Mouse (Mus musculus) midbrain, embryonic 13.5 days (tissue): Measurements from ENCODE around the gene Fubp1. TPM values are rescaled to one million over a fixed set of nuclear protein-coding genes. Genes with fewer than 3 reads are reported as not detected.
A peak's percentile ranks its signal among the peaks of the same experiment; 100 is the strongest.

Experiments
- ATAC-seq: fragments of 200-750 bp; cut with Nextera tagmentation; 2 replicates; pipeline ENCODE4 v1.8.0; 2017; ENCODE audit warnings: mild to moderate bottlenecking, moderate TSS enrichment, moderate library complexity
- H3K27ac ChIP-seq: fragments of 300-500 bp; sonication (generic); 2 replicates; pipeline ENCODE4 v1.5.1; 2015; ENCODE audit warnings: inconsistent platforms, mild to moderate bottlenecking, moderate library complexity
- H3K27me3 ChIP-seq: fragments of 300-500 bp; sonication (generic); 2 replicates; pipeline ENCODE4 v1.6.1; 2015; ENCODE audit warnings: mild to moderate bottlenecking, inconsistent platforms
- H3K36me3 ChIP-seq: fragments of 300-500 bp; sonication (generic); 2 replicates; pipeline ENCODE4 v1.6.1; 2015; ENCODE audit warnings: mild to moderate bottlenecking, inconsistent platforms
- H3K4me1 ChIP-seq: fragments of 300-500 bp; sonication (generic); replicated peaks from 2 replicates; pipeline ENCODE4 v1.6.1; 2015; ENCODE audit warnings: inconsistent platforms
- H3K4me2 ChIP-seq: fragments of 300-500 bp; sonication (generic); replicated peaks from 2 replicates; pipeline ENCODE4 v1.6.1; 2015; ENCODE audit warnings: moderate library complexity, mild to moderate bottlenecking, inconsistent platforms
- H3K4me3 ChIP-seq: fragments of 300-500 bp; sonication (generic); replicated peaks from 2 replicates; pipeline ENCODE4 v1.5.1; 2015; ENCODE audit warnings: mild to moderate bottlenecking, inconsistent platforms
- H3K9ac ChIP-seq: fragments of 300-500 bp; sonication (generic); replicated peaks from 2 replicates; pipeline ENCODE4 v1.6.1; 2015; ENCODE audit warnings: mild to moderate bottlenecking, inconsistent platforms
- H3K9me3 ChIP-seq: fragments of 300-500 bp; sonication (generic); 2 replicates; pipeline ENCODE4 v1.6.1; 2016; ENCODE audit warnings: mild to moderate bottlenecking, inconsistent platforms
- WGBS: fragments of 180-500 bp; shearing (Covaris S2); methylation state at CpG from one replicate; pipeline ENCODE4 v1.1.7; 2015; 5-methylcytosine and 5-hydroxymethylcytosine counted together
- polyA plus RNA-seq: library from polyadenylated mRNA; unstranded; fragments of >200 nt; fragmentation: Nextera tagmentation; extraction: Ambion mirVana; gene quantifications from 2 replicates; pipeline ENCODE4 v1.2.1, GENCODE M21; 2015

The Fubp1 gene
- polyA plus RNA-seq = 353 and 372 TPM in 2 replicates

DNA sequence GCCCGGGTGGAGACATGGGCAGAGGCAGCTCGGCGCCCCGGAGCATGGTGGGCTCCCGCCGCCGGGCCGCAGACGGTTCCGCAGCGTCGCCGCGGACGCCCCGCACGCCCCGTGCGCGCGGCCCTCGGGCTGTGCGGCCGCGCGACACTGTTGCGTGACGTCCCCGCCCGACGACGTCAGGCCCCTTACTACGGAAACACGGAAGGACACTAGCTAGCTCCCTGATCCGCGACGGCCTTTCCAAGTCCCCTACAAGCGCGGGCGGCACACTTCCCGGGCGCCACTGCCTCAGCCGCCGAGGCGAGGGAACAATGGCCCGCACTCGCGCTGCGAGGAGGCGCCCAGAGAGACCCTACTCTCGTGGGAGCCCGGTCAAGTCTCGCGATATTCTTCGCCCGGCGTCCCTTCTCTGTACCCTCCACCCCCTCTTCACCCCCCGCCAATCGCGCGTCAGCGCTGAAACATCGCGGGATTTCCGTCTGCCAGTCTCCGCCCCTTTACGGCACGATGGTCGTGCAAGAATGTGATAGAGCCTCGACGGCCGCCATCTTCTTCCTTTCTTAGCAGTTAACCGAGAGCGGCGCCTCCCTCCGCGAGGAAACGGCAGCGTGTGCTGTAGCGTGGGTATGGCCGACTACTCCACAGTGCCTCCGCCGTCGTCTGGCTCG is at the start of gene Fubp1, which contains the start of gene Dnajb4:
Gene Fubp1, plus strand, starts transcription at position 456 of the 668 bp plus-strand sequence.
Gene Dnajb4, minus strand, starts transcription at position 336 of the 668 bp plus-strand sequence.
- peak within 1 kb of the TSS; percentile 100 for H3K27ac ChIP-seq
- peak within 1 kb of the TSS; percentile 91 for H3K4me2 ChIP-seq
- H3K9me3 ChIP-seq = no peaks in the 10 kb centered on the region
- peak within 1 kb of the TSS; percentile 96 for H3K4me3 ChIP-seq
- under 1% methylated on average over 85 of the region's 85 CpGs for WGBS
- no peaks in the 10 kb centered on the region for H3K27me3 ChIP-seq
- H3K36me3 ChIP-seq = no peaks in the 10 kb centered on the region
- peak; percentile 95 for ATAC-seq
- peaks cover 40% of the 10 kb centered on the region for H3K4me1 ChIP-seq
- H3K9ac ChIP-seq = peak within 1 kb of the TSS; percentile 99

DNA sequence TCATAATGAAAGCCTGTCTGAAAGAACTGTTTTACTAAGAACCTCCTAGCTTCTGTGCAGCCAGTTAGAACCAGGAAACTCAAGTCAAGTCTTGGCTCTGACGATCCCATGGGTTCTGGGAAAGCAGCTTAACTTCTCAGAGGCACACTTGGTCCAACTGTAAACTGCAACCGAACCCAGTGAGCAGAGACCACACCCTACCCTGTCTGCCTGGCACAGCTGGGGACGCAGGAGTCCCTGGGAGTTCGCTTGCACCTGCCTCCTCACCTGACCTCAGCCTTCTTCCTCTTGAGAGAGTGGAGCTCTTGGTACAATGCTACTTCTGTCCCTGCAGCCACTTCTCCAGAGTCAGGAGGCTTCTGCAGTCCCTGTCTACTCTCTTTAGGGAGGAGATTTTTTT is 49.6 kb upstream of the Fubp1 start:
- Histone ChIP-seq H3K4me1 (peaks cover 6% of the 10 kb centered on the region), H3K27me3 (peaks cover 17% of the 10 kb centered on the region), H3K27ac (no peak overlapping the region), H3K4me2 (no peak overlapping the region), H3K9ac (no peak overlapping the region), H3K9me3 (no peaks in the 10 kb centered on the region), H3K36me3 (no peaks in the 10 kb centered on the region), H3K4me3 (no peak overlapping the region)
- 67% methylated on average over 4 of the region's 4 CpGs for whole genome bisulfite sequencing
- ATAC-seq = no peak

DNA sequence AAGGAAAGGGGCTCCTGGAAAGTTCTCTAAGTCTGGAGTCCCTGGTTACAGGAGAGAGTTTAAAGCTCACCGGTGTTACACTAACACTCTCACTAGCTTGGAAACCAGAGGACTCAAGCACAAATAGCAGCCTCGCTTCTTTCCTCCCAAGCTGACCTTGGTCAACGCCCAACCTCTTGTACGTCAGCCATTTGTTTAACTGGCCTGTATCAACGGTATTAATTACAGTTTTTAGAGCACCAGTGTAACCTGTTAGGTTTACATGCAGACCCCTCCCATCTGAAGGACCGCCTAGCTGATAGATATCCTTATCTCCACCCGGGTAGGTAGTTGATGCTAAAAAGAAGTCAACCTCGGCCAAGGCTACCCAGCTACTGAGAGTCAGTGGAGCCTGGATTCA is 46.9 kb upstream of the Fubp1 start:
- no peak overlapping the region for H3K4me3 ChIP-seq
- ATAC-seq = no peak
- no peaks in the 10 kb centered on the region for H3K9me3 ChIP-seq
- no peak overlapping the region for H3K4me2 ChIP-seq
- no peak overlapping the region for H3K27ac ChIP-seq
- H3K27me3 ChIP-seq = peaks cover 23% of the 10 kb centered on the region
- H3K9ac ChIP-seq = no peak overlapping the region
- H3K4me1 ChIP-seq = peaks cover 23% of the 10 kb centered on the region
- WGBS = 94% methylated on average over 8 of the region's 8 CpGs
- H3K36me3 ChIP-seq = no peaks in the 10 kb centered on the region

- peak overlapping the region; percentile 94 for H3K4me2 ChIP-seq
- peak overlapping the region; percentile 77 for H3K9ac ChIP-seq
- 24% methylated on average over 9 of the region's 9 CpGs for WGBS
- H3K36me3 ChIP-seq = no peaks in the 10 kb centered on the region
- peak overlapping the region; percentile 61 for H3K4me3 ChIP-seq
- H3K27me3 ChIP-seq = peaks cover 23% of the 10 kb centered on the region
- ATAC-seq = no peak
- H3K4me1 ChIP-seq = peaks cover 23% of the 10 kb centered on the region
- H3K9me3 ChIP-seq = no peaks in the 10 kb centered on the region; the same call in 1 of the 2 replicates
- H3K27ac ChIP-seq = no peak overlapping the region
These were observed 45.2 kb upstream of the Fubp1 start for GRCm38 (mm10) chr3:152165014-152165350.

- H3K27me3 ChIP-seq = peaks cover 23% of the 10 kb centered on the region
- no peaks in the 10 kb centered on the region; the same call in 1 of the 2 replicates for H3K9me3 ChIP-seq
- H3K27ac ChIP-seq = peak overlapping the region; percentile 67; the same call in 1 of the 2 replicates
- WGBS = 1% methylated on average over 53 of the region's 53 CpGs
- peaks cover 23% of the 10 kb centered on the region for H3K4me1 ChIP-seq
- peak; percentile 81 for ATAC-seq
- no peaks in the 10 kb centered on the region for H3K36me3 ChIP-seq
- H3K4me2 ChIP-seq = peak overlapping the region; percentile 94
- peak overlapping the region; percentile 61 for H3K4me3 ChIP-seq
- H3K9ac ChIP-seq = peak overlapping the region; percentile 77
These were observed 44.7 kb upstream of the Fubp1 start for GRCm38 (mm10) chr3:152165351-152166098.

DNA sequence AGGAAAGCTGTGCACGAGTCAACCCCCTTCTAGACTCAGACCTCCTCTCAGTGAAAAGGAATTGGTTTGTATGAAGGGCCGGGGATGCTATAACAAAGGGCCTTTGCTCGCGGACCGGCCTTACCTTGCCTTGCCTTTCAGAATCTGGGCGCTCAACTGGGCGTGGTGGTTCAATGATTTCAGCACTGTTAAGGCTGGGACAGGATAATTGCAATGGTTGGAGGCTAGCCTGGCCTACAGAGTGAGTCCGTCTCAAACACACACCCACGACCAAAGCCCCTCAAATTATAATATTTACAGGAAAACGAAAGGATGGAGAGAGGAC is 44.2 kb upstream of the Fubp1 start, which contains the start of gene Gipc2:
Gene Gipc2, minus strand, starts transcription at position 132 of the 325 bp plus-strand sequence.
- H3K27me3 ChIP-seq = peaks cover 23% of the 10 kb centered on the region
- peak within 1 kb of the TSS; percentile 61 for H3K4me3 ChIP-seq
- H3K9ac ChIP-seq = peak within 1 kb of the TSS; percentile 77
- peaks cover 23% of the 10 kb centered on the region for H3K4me1 ChIP-seq
- WGBS = 5% methylated on average over 10 of the region's 10 CpGs
- peak within 1 kb of the TSS; percentile 67; the same call in 1 of the 2 replicates for H3K27ac ChIP-seq
- no peaks in the 10 kb centered on the region for H3K36me3 ChIP-seq
- H3K9me3 ChIP-seq = no peaks in the 10 kb centered on the region; the same call in 1 of the 2 replicates
- peak within 1 kb of the TSS; percentile 94 for H3K4me2 ChIP-seq
- no peak; the same call in 1 of the 2 replicates for ATAC-seq

DNA sequence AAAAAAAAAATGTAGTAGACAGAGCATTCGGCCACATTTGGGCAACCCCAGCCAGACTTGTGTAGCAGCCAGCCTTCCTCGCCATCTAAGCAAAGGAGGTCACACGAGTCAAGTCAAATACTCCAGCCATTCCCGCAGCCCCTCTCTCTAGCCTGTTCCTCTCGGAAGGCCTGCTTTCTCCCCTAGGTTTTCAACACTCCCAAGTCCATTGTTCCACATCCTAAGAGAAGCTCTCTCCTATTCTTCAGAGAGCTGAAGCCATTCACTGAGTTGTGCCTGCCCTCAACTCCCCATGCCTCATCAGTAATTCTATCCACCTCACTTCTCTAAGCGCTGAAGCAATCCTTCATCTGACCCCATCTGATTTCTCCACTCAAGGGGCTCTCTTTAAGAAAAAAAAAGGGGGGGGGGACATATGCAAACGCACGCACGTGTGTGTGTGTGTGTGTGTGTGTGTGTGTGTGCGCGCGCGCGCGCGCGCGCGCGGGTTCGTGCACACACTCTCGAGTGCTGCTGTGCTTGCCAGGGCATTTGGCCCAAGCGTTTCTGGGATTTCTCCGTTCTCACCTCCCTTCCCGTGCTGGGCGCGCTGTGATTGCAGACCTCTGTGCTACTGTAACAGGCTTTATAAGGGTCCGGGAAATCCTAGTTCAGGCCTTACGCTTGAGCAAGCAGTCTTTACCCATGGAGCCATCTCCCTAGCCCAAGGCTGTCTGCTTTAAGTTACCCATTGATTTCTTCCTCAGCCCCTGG is 43.3 kb upstream of the Fubp1 start:
- Histone ChIP-seq H3K36me3 (no peaks in the 10 kb centered on the region), H3K27ac (0 out of 2 replicates have a peak overlapping the region, but pooled peaks have one; percentile 26), H3K4me2 (peak overlapping the region; percentile 94), H3K4me1 (peaks cover 23% of the 10 kb centered on the region), H3K9me3 (no peaks in the 10 kb centered on the region; the same call in 1 of the 2 replicates), H3K27me3 (peaks cover 23% of the 10 kb centered on the region), H3K9ac (peak overlapping the region; percentile 54), H3K4me3 (peak overlapping the region; percentile 61)
- ATAC-seq = peak; percentile 57
- WGBS = 6% methylated on average over 28 of the region's 29 CpGs

GRCm38 (mm10) chr3:152168007-152168406 is 42.2 kb upstream of the Fubp1 start:
- 92% methylated on average over 10 of the region's 10 CpGs for WGBS
- no peak overlapping the region for H3K27ac ChIP-seq
- H3K4me2 ChIP-seq = no peak overlapping the region
- H3K9me3 ChIP-seq = no peaks in the 10 kb centered on the region; the same call in 1 of the 2 replicates
- H3K27me3 ChIP-seq = peaks cover 23% of the 10 kb centered on the region
- H3K4me1 ChIP-seq = peaks cover 23% of the 10 kb centered on the region
- H3K4me3 ChIP-seq = no peak overlapping the region
- no peak overlapping the region for H3K9ac ChIP-seq
- no peaks in the 10 kb centered on the region for H3K36me3 ChIP-seq
- no peak for ATAC-seq

- Histone ChIP-seq H3K9me3 (no peaks in the 10 kb centered on the region; the same call in 1 of the 2 replicates), H3K4me3 (no peak overlapping the region), H3K4me2 (no peak overlapping the region), H3K27me3 (peaks cover 12% of the 10 kb centered on the region), H3K36me3 (no peaks in the 10 kb centered on the region), H3K27ac (no peak overlapping the region), H3K9ac (no peak overlapping the region), H3K4me1 (peaks cover 19% of the 10 kb centered on the region)
- no peak for ATAC-seq
- WGBS = 64% methylated on average over 1 of the region's 1 CpGs
These were observed 39.8 kb upstream of the Fubp1 start for GRCm38 (mm10) chr3:152170407-152170806.

- H3K4me1 ChIP-seq = peaks cover 11% of the 10 kb centered on the region
- ATAC-seq = no peak
- no peak overlapping the region for H3K27ac ChIP-seq
- no peaks in the 10 kb centered on the region for H3K36me3 ChIP-seq
- no peak overlapping the region for H3K4me2 ChIP-seq
- 69% methylated on average over 2 of the region's 2 CpGs for WGBS
- H3K9me3 ChIP-seq = no peaks in the 10 kb centered on the region; the same call in 1 of the 2 replicates
- no peak overlapping the region for H3K4me3 ChIP-seq
- peaks cover 6% of the 10 kb centered on the region; the same call in 1 of the 2 replicates for H3K27me3 ChIP-seq
- H3K9ac ChIP-seq = no peak overlapping the region
These were observed 39.0 kb upstream of the Fubp1 start for GRCm38 (mm10) chr3:152171236-152171635.

- no peak for ATAC-seq
- Histone ChIP-seq H3K4me3 (no peak overlapping the region), H3K9me3 (no peaks in the 10 kb centered on the region; the same call in 1 of the 2 replicates), H3K27ac (no peak overlapping the region), H3K36me3 (no peaks in the 10 kb centered on the region), H3K27me3 (peaks cover 6% of the 10 kb centered on the region; the same call in 1 of the 2 replicates), H3K4me2 (no peak overlapping the region), H3K4me1 (peaks cover 4% of the 10 kb centered on the region), H3K9ac (no peak overlapping the region)
- WGBS = 82% methylated on average over 7 of the region's 7 CpGs
These were observed 38.4 kb upstream of the Fubp1 start for GRCm38 (mm10) chr3:152171862-152172261.
